Mouse (Mus musculus) heart, adult 2 months (tissue): ENCODE measurements around the gene Zfp786. TPM values are rescaled to one million over a fixed set of nuclear protein-coding genes. Genes with fewer than 3 reads are reported as not detected.

ENCODE experiments used
- DNase-seq, 2 experiments: peaks; one replicate each; pipeline ENCODE4 v3.0.0; 2021
- H3K27ac ChIP-seq: fragments of 200-600 bp; 2 replicates; pipeline ENCODE4 v1.8.1; 2022
- H3K27me3 ChIP-seq: fragments of 200-500 bp; 2 replicates; pipeline ENCODE4 v1.6.1; 2012; ENCODE audit warnings: mild to moderate bottlenecking, low read length, inconsistent platforms, mixed read lengths; ENCODE audit not compliant: control insufficient read depth, insufficient read depth
- H3K36me3 ChIP-seq: fragments of 200-500 bp; 2 replicates; pipeline ENCODE4 v1.6.1; 2012; ENCODE audit warnings: low read length, inconsistent platforms; ENCODE audit not compliant: control insufficient read depth, insufficient read depth
- H3K4me1 ChIP-seq: fragments of 200-500 bp; 2 replicates; pipeline ENCODE4 v1.6.1; 2011; ENCODE audit warnings: low read length; ENCODE audit not compliant: control insufficient read depth, insufficient read depth
- H3K4me3 ChIP-seq: fragments of 200-600 bp; 2 replicates; pipeline ENCODE4 v1.8.1; 2022
- H3K79me2 ChIP-seq: fragments of 200-500 bp; replicated peaks from 2 replicates; pipeline ENCODE4 v1.6.1; 2012; ENCODE audit warnings: mild to moderate bottlenecking, inconsistent platforms, low read length, moderate library complexity, mixed read lengths; ENCODE audit not compliant: control insufficient read depth, insufficient read depth
- H3K9ac ChIP-seq: fragments of 200-500 bp; 2 replicates; pipeline ENCODE4 v1.6.1; 2012; ENCODE audit warnings: low read depth, mild to moderate bottlenecking, control low read depth, inconsistent platforms, low read length, mixed read lengths
- CTCF ChIP-seq: fragments of 200-600 bp; IDR thresholded peaks from 2 replicates; pipeline ENCODE4 v1.8.1; 2022; ENCODE audit warnings: antibody characterized with exemption, mild to moderate bottlenecking, moderate library complexity
- EP300 ChIP-seq: fragments of 200-500 bp; IDR thresholded peaks from 2 replicates; pipeline ENCODE4 v1.6.1; 2011; ENCODE audit warnings: low read depth, low read length, control low read depth; ENCODE audit not compliant: insufficient read depth
- POLR2A ChIP-seq: fragments of 200-500 bp; IDR thresholded peaks from 2 replicates; pipeline ENCODE4 v1.6.1; 2011; ENCODE audit warnings: mild to moderate bottlenecking, low read depth, low read length, control low read depth; ENCODE audit not compliant: insufficient read depth
- WGBS: fragments of 180-500 bp; shearing (Covaris S2); methylation state at CpG from one replicate; pipeline ENCODE4 v1.1.7; 2018; 5-methylcytosine and 5-hydroxymethylcytosine counted together
- intact Hi-C: fragments of 180-260 bp; cut with DNase I; formaldehyde crosslinking; loops from one replicate; pipeline ENCODE4 v1.15.1; 2025
- polyA plus RNA-seq: library from polyadenylated mRNA; depleted of rRNA; stranded (reverse); fragments of >200 nt; gene quantifications from 2 replicates; pipeline ENCODE4 v1.2.3, GENCODE M21; 2012
- total RNA-seq, 2 experiments: library from RNA; stranded (reverse); gene quantifications; 2 replicates each; pipeline ENCODE4 v1.2.3; 2021

Zfp786 gene
- total and polyA plus RNA-seq, 3 experiments: 0.20 to 0.78 (median 0.64) TPM

GRCm38 (mm10) chr6:47819626-47820325 lies 10.9 kb downstream of the Zfp786 start:
- Histone ChIP-seq H3K4me1 (no peaks in the 10 kb centered on the region), H3K4me3 (no peak overlapping the region), H3K27me3 (no peaks in the 10 kb centered on the region), H3K27ac (no peak overlapping the region), H3K79me2 (no peaks in the 10 kb centered on the region), H3K36me3 (no peaks in the 10 kb centered on the region), H3K9ac (no peak overlapping the region)
- TF ChIP-seq CTCF (no peak), EP300 (no peak), POLR2A (no peak)
- WGBS: 90% methylated on average over 23 of the region's 23 CpGs
- intact Hi-C loops: no loop called here
- DNase-seq: no peak

- Histone ChIP-seq H3K36me3 (no peaks in the 10 kb centered on the region), H3K4me3 (no peak overlapping the region), H3K9ac (no peak overlapping the region), H3K27ac (no peak overlapping the region), H3K79me2 (no peaks in the 10 kb centered on the region), H3K4me1 (no peaks in the 10 kb centered on the region), H3K27me3 (no peaks in the 10 kb centered on the region)
- 89% methylated on average over 8 of the region's 8 CpGs for whole genome bisulfite sequencing
- intact Hi-C loops: no loop called here
- TF ChIP-seq EP300 (no peak), CTCF (no peak), POLR2A (no peak)
- DNase-seq: no peak
These were observed 11.9 kb downstream of the Zfp786 start for GRCm38 (mm10) chr6:47818721-47819120.

- DNase-seq: no peak
- Histone ChIP-seq H3K27ac (no peak overlapping the region), H3K36me3 (no peaks in the 10 kb centered on the region; the same call in none of the 2 replicates), H3K27me3 (no peaks in the 10 kb centered on the region), H3K79me2 (0 out of 2 replicates have a peak, but pooled peaks cover 1% of the 10 kb centered on the region), H3K4me3 (no peak overlapping the region), H3K4me1 (peaks cover 6% of the 10 kb centered on the region), H3K9ac (no peak overlapping the region)
- intact Hi-C loops: no loop called here
- 90% methylated on average over 1 of the region's 1 CpGs for WGBS
- TF ChIP-seq CTCF (no peak), POLR2A (no peak), EP300 (no peak)
These were observed 14.5 kb downstream of the Zfp786 start for GRCm38 (mm10) chr6:47816151-47816550.

GRCm38 (mm10) chr6:47813257-47813878 lies 17.3 kb downstream of the Zfp786 start, which contains the start of gene Pdia4:
Gene Pdia4 (minus strand): TSS chr6:47813430.
- Histone ChIP-seq H3K9ac (peak within 1 kb of the TSS; percentile 84), H3K79me2 (peaks cover 4% of the 10 kb centered on the region; the same call in 1 of the 2 replicates), H3K27ac (peak within 1 kb of the TSS; percentile 85), H3K36me3 (no peaks in the 10 kb centered on the region; the same call in none of the 2 replicates), H3K4me1 (peaks cover 6% of the 10 kb centered on the region), H3K4me3 (peak within 1 kb of the TSS; percentile 94), H3K27me3 (no peaks in the 10 kb centered on the region)
- intact Hi-C loops: loop anchor here (2.0 kb wide), 1 partner anchor 25 kb away; no protein-coding TSS in a partner anchor
- WGBS: under 1% methylated on average over 44 of the region's 44 CpGs
- TF ChIP-seq EP300: peak; percentile 50; the same call in 1 of the 2 replicates
- peak; percentile 87 for TF ChIP-seq POLR2A
- TF ChIP-seq CTCF: no peak
- DNase-seq: peak; percentile 98 to 100

GRCm38 (mm10) chr6:47812271-47812915 lies 18.3 kb downstream of the Zfp786 start:
- TF ChIP-seq CTCF (no peak), POLR2A (no peak), EP300 (no peak)
- H3K79me2 ChIP-seq: peaks cover 4% of the 10 kb centered on the region; the same call in 1 of the 2 replicates
- peak overlapping the region; percentile 85 for H3K27ac ChIP-seq
- no peaks in the 10 kb centered on the region; the same call in none of the 2 replicates for H3K36me3 ChIP-seq
- H3K4me1 ChIP-seq: peaks cover 6% of the 10 kb centered on the region
- no peak for DNase-seq
- H3K9ac ChIP-seq: peak overlapping the region; percentile 84
- WGBS: 2% methylated on average over 17 of the region's 17 CpGs
- peak overlapping the region; percentile 94 for H3K4me3 ChIP-seq
- intact Hi-C loops: loop anchor here (2.0 kb wide), 1 partner anchor 24 kb away; no protein-coding TSS in a partner anchor
- H3K27me3 ChIP-seq: no peaks in the 10 kb centered on the region

GRCm38 (mm10) chr6:47811324-47811723 lies 19.3 kb downstream of the Zfp786 start:
- Histone ChIP-seq H3K36me3 (no peaks in the 10 kb centered on the region; the same call in none of the 2 replicates), H3K4me3 (no peak overlapping the region), H3K9ac (no peak overlapping the region), H3K4me1 (peaks cover 6% of the 10 kb centered on the region), H3K27me3 (no peaks in the 10 kb centered on the region), H3K79me2 (peaks cover 4% of the 10 kb centered on the region; the same call in 1 of the 2 replicates), H3K27ac (no peak overlapping the region)
- no peak for TF ChIP-seq POLR2A
- TF ChIP-seq EP300: no peak
- TF ChIP-seq CTCF: no peak
- intact Hi-C loops: no loop called here
- 58% methylated on average over 5 of the region's 5 CpGs for WGBS
- no peak for DNase-seq
